Mouse (Mus musculus) left cerebral cortex, adult 2 months (tissue): Measurements from ENCODE around the gene Adcy1. TPM values are rescaled to one million over a fixed set of nuclear protein-coding genes. Genes with fewer than 3 reads are reported as not detected.

ENCODE experiments used
- DNase-seq, 2 experiments: peaks; one replicate each; pipeline ENCODE4 v3.0.0; 2021 to 2022; ENCODE audit warnings: low spot score in 2 of 2, mixed read lengths in 1 of 2; ENCODE audit errors: extremely low spot score in 1 of 2
- H3K27ac ChIP-seq: fragments of 200-600 bp; 2 replicates; pipeline ENCODE4 v1.8.1; 2022
- H3K4me3 ChIP-seq: fragments of 200-600 bp; 2 replicates; pipeline ENCODE4 v1.8.1; 2022
- CTCF ChIP-seq: fragments of 200-600 bp; IDR thresholded peaks from 2 replicates; pipeline ENCODE4 v1.8.1; 2022; ENCODE audit warnings: antibody characterized with exemption, mild to moderate bottlenecking, moderate library complexity
- intact Hi-C: fragments of 180-260 bp; cut with DNase I; formaldehyde crosslinking; loops from one replicate; pipeline ENCODE4 v1.15.1; 2025
- total RNA-seq, 2 experiments: library from RNA; stranded (reverse); gene quantifications; 2 replicates each; pipeline ENCODE4 v1.2.3; 2021

Gene Adcy1
- total RNA-seq, 2 experiments from 2014 or later = 298 to 316 TPM

- TF ChIP-seq CTCF = no peak
- Histone ChIP-seq H3K27ac (no peak overlapping the region), H3K4me3 (no peak overlapping the region)
- intact Hi-C loops = loop anchor here (10.0 kb wide), 2 partner anchors 415 to 595 kb away; partner anchors contain the start of genes Purb and Ramp3
- no peak for DNase-seq
Observed at GRCm38 (mm10) chr11:7069762-7070161, 6.5 kb downstream of the Adcy1 start.

- no peak overlapping the region for H3K27ac ChIP-seq
- no peak for DNase-seq
- H3K4me3 ChIP-seq = no peak overlapping the region
- intact Hi-C loops = no loop called here
- no peak for TF ChIP-seq CTCF
Observed at GRCm38 (mm10) chr11:7071617-7072016, 8.3 kb downstream of the Adcy1 start.

GRCm38 (mm10) chr11:7073556-7073955 lies 10.3 kb downstream of the Adcy1 start:
- no peak for DNase-seq
- intact Hi-C loops = no loop called here
- no peak overlapping the region for H3K4me3 ChIP-seq
- no peak overlapping the region for H3K27ac ChIP-seq
- no peak for TF ChIP-seq CTCF

DNA sequence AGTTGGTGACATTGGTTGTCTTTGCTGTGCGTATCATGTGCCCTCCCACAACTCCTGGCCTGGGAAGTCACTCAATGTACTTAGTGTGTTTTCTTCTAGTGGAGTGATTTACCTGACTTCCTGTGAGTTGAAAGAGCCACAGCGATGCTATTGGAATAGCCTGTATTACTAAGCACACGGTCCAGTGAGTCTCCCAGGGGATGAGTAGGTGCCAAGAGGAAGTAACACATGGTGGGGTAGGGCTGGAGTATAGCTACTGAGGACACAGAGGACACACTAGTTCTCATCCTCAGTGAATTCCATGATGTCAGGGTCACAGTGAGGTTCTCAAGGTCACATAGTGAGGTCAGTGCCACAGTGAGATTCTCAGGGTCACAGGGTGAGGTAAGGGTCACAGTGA lies 13.2 kb downstream of the Adcy1 start:
- no peak for TF ChIP-seq CTCF
- DNase-seq = no peak
- intact Hi-C loops = no loop called here
- Histone ChIP-seq H3K4me3 (no peak overlapping the region), H3K27ac (no peak overlapping the region)

- intact Hi-C loops = no loop called here
- no peak for TF ChIP-seq CTCF
- H3K4me3 ChIP-seq = no peak overlapping the region
- no peak for DNase-seq
- H3K27ac ChIP-seq = no peak overlapping the region
Observed at GRCm38 (mm10) chr11:7081893-7082292, 18.6 kb downstream of the Adcy1 start.

DNA sequence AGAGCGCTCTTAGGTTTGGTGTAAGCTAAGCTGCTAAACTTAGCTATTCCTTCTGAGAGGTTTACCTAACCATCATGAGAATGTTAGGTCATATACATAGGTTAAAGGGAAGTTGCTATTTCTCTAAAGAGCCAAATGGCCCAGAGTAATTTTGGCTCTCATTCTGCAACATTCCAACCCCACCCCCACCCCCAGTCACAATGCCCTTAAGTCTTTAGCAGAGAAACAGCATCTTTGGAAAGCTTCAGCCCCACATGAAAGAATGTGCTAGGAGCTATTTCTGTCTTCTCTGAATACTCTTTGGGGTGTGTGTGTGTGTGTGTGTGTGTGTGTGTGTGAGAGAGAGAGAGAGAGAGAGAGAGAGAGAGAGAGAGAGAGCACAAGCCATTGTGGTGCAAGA lies 20.6 kb downstream of the Adcy1 start:
- no peak for TF ChIP-seq CTCF
- intact Hi-C loops = no loop called here

DNA sequence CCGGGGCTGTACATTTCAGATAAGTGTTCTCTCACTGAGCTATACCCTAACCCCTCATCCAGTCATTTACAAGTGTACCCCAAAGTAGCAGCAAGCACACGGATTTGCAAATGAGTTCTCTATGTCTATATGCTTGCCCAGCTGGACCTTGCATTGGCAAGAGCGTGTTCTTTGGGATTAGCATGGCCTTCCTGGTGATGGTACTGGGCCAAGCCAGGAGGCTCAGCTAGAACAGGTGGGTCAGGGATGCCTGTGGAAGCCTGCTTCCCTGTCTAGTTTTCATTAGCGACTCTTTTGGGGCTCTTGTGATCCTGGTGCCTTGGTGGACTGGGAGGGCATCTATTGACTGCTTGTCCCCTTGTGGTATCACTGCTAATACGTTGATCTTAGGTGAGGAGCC lies 21.9 kb downstream of the Adcy1 start:
- DNase-seq = no peak
- TF ChIP-seq CTCF = no peak
- Histone ChIP-seq H3K4me3 (no peak overlapping the region), H3K27ac (no peak overlapping the region)
- intact Hi-C loops = no loop called here

More for the DNA sequence above, 20.6 kb downstream of the Adcy1 start:
- Histone ChIP-seq H3K4me3 (no peak overlapping the region), H3K27ac (no peak overlapping the region)
- no peak for DNase-seq

DNA sequence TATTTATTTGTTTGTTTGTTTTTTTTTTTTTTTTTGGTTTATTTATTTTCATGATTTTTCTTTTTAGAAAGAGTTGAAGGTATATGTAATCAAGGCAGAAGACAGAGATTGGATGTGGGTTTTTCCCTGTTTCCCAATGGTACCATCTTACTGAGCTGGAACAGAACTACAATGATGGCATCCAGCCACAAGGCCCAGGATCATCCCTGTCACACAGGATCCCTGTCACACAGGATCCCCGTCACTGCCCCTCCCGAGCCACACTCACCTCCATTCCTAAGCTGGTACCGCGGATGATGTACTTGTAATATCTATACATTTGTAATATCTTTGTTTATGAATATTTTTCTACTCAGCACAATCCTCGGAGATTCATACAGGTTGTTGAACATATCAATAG lies 27.8 kb downstream of the Adcy1 start:
- no peak for DNase-seq
- H3K4me3 ChIP-seq = no peak overlapping the region
- no peak overlapping the region for H3K27ac ChIP-seq
- intact Hi-C loops = no loop called here
- TF ChIP-seq CTCF = no peak

DNA sequence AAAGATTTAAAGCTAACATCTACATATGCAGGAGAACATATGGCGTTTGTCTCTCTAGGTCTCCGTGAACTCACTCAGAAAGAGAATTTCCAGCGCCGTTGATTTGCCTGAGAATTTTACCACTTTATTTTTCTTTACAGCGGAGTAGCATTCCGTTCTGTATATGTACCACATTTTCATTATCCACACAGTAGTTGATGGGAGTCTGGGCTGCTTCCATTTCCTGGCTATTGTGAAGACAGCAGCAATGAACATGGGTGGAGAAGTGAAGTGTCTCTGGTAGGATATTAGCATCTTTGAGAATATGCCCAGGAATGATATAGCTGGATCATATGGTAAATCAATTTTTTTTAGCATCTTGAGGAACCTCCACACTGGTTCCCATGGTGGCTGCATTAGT lies 31.6 kb downstream of the Adcy1 start:
- H3K4me3 ChIP-seq = no peak overlapping the region
- TF ChIP-seq CTCF = no peak
- H3K27ac ChIP-seq = no peak overlapping the region
- DNase-seq = no peak
- intact Hi-C loops = no loop called here

DNA sequence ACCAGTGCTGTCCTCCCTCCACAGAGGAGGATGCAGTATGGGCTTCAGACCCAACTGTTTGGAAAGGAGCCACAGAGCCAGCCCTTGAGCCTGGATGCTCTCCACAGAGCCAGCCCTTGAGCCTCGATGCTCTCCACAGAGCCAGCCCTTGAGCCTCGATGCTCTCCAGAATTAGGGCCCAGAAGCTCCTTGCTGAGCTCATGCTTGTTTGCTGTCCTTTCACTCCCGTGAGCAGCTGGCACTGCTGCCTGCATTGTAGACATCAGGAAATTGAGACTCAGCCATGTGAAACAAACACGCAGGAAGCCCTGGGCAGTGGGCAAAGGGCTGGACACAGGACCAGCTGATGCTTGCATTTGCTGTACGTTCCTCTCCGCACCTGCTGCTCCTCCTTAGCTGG lies 38.4 kb downstream of the Adcy1 start:
- intact Hi-C loops = no loop called here
- no peak for TF ChIP-seq CTCF
- Histone ChIP-seq H3K4me3 (no peak overlapping the region), H3K27ac (no peak overlapping the region)
- DNase-seq = no peak

- no peak for DNase-seq
- Histone ChIP-seq H3K4me3 (no peak overlapping the region), H3K27ac (no peak overlapping the region)
- intact Hi-C loops = no loop called here
- TF ChIP-seq CTCF = no peak
Observed at GRCm38 (mm10) chr11:7102256-7103194, 39.2 kb downstream of the Adcy1 start.

DNA sequence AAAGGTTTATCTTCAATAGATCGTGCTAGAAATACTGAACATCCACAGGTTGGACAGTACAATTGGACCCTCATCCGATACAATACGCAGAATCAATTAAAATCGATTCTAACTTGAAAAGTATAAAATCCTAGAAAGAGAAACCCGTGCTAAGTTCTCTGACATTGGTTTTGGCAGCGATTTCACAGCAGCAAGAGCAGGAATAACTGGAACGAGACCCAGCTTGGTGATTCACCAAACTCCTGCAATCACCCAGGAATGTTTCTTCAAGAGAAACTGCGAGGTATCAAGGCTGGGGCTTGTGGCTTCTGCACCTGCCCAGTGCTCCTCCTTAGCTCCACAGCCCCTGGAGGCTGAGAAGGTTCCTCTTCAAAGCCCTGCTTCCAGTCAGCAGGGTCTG lies 42.0 kb downstream of the Adcy1 start:
- Histone ChIP-seq H3K4me3 (no peak overlapping the region), H3K27ac (no peak overlapping the region)
- no peak for DNase-seq
- intact Hi-C loops = no loop called here
- no peak for TF ChIP-seq CTCF

- intact Hi-C loops = no loop called here
- TF ChIP-seq CTCF = no peak
- no peak for DNase-seq
- Histone ChIP-seq H3K27ac (no peak overlapping the region), H3K4me3 (no peak overlapping the region)
Observed at GRCm38 (mm10) chr11:7109131-7109530, 45.8 kb downstream of the Adcy1 start.
